Mouse (Mus musculus): Measurements from ENCODE around the gene Gpatch4.
A peak's percentile ranks its signal among the peaks of the same experiment; 100 is the strongest.

The Gpatch4 gene

GRCm38 (mm10) chr3:88033506-88033905 is 9.4 kb upstream of the Gpatch4 start:
- no peak for DNase-seq

- DNase-seq = no peak
These were observed 7.2 kb upstream of the Gpatch4 start for GRCm38 (mm10) chr3:88035561-88036293.

GRCm38 (mm10) chr3:88049532-88049931 is 6.6 kb downstream of the Gpatch4 start:
- DNase-seq = no peak

- DNase-seq = no peak
These were observed 14.1 kb downstream of the Gpatch4 start for GRCm38 (mm10) chr3:88057030-88057429.

- DNase-seq = peak; percentile 92
These were observed 15.2 kb downstream of the Gpatch4 start, which contains the start of gene Naxe for GRCm38 (mm10) chr3:88057902-88058696. Gene Naxe (minus strand): TSS chr3:88058495.

- DNase-seq = peak; percentile 13
These were observed 25.5 kb downstream of the Gpatch4 start for GRCm38 (mm10) chr3:88068386-88068785.

- DNase-seq = peak; percentile 89
These were observed 28.9 kb downstream of the Gpatch4 start for GRCm38 (mm10) chr3:88071783-88072182.

GRCm38 (mm10) chr3:88073631-88074030 is 30.7 kb downstream of the Gpatch4 start:
- no peak for DNase-seq

GRCm38 (mm10) chr3:88074351-88074750 is 31.4 kb downstream of the Gpatch4 start:
- no peak for DNase-seq

GRCm38 (mm10) chr3:88074766-88075165 is 31.9 kb downstream of the Gpatch4 start:
- no peak for DNase-seq

- DNase-seq = no peak
These were observed 34.5 kb downstream of the Gpatch4 start for GRCm38 (mm10) chr3:88077441-88077840.

- no peak for DNase-seq
These were observed 35.3 kb downstream of the Gpatch4 start, which contains the start of gene Ttc24 for GRCm38 (mm10) chr3:88078204-88078603. Gene Ttc24 (minus strand): TSS chr3:88078304.

- DNase-seq = peak; percentile 92
These were observed 38.7 kb downstream of the Gpatch4 start, which contains the start of gene Iqgap3 for GRCm38 (mm10) chr3:88081345-88082223. Gene Iqgap3 (plus strand): TSS chr3:88081971.

GRCm38 (mm10) chr3:88082224-88082618 is 39.3 kb downstream of the Gpatch4 start:
- DNase-seq = no peak

- DNase-seq = no peak
These were observed 39.8 kb downstream of the Gpatch4 start for GRCm38 (mm10) chr3:88082663-88083062.

GRCm38 (mm10) chr3:88084001-88084400 is 41.1 kb downstream of the Gpatch4 start:
- DNase-seq = no peak

GRCm38 (mm10) chr3:88085459-88085858 is 42.6 kb downstream of the Gpatch4 start:
- no peak for DNase-seq

GRCm38 (mm10) chr3:88087688-88088087 is 44.8 kb downstream of the Gpatch4 start:
- DNase-seq = peak; percentile 43

GRCm38 (mm10) chr3:88090106-88090505 is 47.2 kb downstream of the Gpatch4 start:
- no peak for DNase-seq

- no peak for DNase-seq
These were observed 47.7 kb downstream of the Gpatch4 start for GRCm38 (mm10) chr3:88090616-88091015.

- DNase-seq = no peak
These were observed 51.2 kb downstream of the Gpatch4 start for GRCm38 (mm10) chr3:88094126-88094525.

- no peak for DNase-seq
These were observed 54.8 kb downstream of the Gpatch4 start for GRCm38 (mm10) chr3:88097666-88098065.

GRCm38 (mm10) chr3:88100251-88100650 is 57.3 kb downstream of the Gpatch4 start:
- DNase-seq = no peak

Data from kidney, postnatal 14 days (tissue).